Mouse (Mus musculus): ENCODE measurements at regions not wholly inside any gene's neighbourhood (a gene's known extent, or its start where the extent isn't known, plus 50 kb on each side); places are given as distances from the start of the nearest gene placed in this dataset.
"Not testable (repeated sequence)": the region's sequence is repeated elsewhere in the genome, so short reads cannot be mapped to it uniquely, and the experiment has no call there.

- peak; percentile 75 for DNase-seq (ENCODE audit: low read depth, low spot score)
Measured at GRCm38 (mm10) chr1:184235131-184235983, 201.3 kb upstream of the 1700056E22Rik start.

GRCm38 (mm10) chr1:184234320-184234988 lies 200.4 kb upstream of the 1700056E22Rik start:
- no peak for DNase-seq (ENCODE audit: low read depth, low spot score)

GRCm38 (mm10) chr1:184233741-184234255 lies 199.7 kb upstream of the 1700056E22Rik start:
- no peak for DNase-seq (ENCODE audit: low read depth, low spot score)

GRCm38 (mm10) chr1:184222326-184222725 lies 188.2 kb upstream of the 1700056E22Rik start:
- no peak for DNase-seq (ENCODE audit: low read depth, low spot score)

GRCm38 (mm10) chr1:184221792-184222191 lies 187.7 kb upstream of the 1700056E22Rik start:
- no peak for DNase-seq (ENCODE audit: low read depth, low spot score)

DNA sequence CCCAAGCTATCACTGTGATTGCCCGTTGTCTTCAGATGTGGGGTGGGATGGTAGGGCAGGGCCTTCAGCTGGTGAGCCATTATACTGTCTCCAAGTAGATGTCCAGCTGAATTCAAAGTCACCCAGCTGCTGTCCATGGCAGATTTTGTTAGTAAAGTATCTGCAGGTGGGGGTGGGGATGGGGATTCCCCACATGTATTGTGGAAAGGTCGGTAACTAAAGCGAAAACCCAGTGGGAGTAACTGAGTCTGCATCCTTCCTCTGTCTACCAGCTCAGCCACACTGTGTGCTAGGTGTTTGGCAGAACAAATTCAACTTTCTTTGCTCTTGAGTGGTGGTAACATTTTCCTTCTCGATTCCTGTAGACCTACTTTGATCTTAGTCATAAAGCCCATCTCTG lies 163.2 kb upstream of the 1700056E22Rik start:
- no peak for DNase-seq (ENCODE audit: low read depth, low spot score)

GRCm38 (mm10) chr1:184191325-184191724 lies 157.2 kb upstream of the 1700056E22Rik start:
- DNase-seq (ENCODE audit: low read depth, low spot score) = no peak

DNA sequence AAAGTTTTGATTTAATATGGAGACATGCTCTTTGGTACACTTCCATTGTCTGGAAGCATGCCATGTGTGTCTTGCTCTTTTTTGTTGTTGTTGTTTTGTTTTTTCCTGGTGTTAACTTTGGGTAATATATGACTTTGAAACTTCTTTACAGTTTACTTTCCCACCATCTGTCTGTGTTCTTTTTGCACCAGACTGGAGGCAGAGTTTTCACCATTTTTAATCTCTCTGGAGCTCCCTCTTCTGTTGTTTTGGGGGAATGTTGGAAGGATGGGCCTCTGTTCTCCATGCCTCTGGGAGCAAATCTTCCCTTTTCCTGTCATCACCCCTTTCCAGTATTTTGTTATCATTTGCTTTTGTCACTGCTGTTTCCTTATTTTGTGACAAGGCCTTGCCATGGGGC lies 153.5 kb upstream of the 1700056E22Rik start:
- DNase-seq (ENCODE audit: low read depth, low spot score) = no peak

DNA sequence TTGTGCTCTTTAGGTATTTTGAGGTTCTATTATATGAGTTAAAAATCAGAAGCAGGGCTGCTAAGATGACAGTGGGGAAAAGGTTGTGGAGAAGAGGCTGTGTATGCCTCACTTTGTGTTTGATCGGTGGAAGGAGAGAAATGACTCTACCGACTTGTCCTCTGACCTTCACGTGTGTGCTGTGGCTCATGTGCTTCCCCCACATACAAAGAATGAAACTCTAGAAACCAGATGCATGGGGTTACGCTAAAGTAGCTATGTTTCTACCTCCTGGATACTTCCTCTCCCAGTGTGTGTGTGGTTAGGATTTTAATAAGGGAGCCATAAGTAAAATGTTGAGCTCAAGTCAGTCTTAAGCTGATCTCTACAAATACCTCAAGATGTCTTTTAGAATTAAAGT lies 148.1 kb upstream of the 1700056E22Rik start:
- no peak for DNase-seq (ENCODE audit: low read depth, low spot score)

DNA sequence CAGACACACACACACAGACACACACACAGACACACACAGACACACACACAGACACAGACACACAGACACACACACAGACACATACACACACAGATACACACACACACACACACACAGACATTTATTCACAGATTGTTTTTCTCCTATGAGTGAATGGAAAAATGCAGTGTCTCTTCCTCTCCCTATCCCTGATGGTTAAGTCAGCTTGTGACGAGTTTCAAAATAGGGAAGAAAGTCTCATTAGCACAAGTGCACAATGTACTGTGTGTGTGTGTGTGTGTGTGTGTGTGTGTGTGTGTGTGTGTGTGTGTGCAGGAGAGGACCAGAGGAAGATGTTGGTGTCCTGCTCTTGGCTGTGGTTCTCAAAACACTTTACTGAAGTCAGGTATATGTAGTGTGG lies 140.3 kb upstream of the 1700056E22Rik start:
- not testable (repeated sequence) for DNase-seq (ENCODE audit: low read depth, low spot score)

GRCm38 (mm10) chr1:184173739-184174138 lies 139.6 kb upstream of the 1700056E22Rik start:
- DNase-seq (ENCODE audit: low read depth, low spot score) = no peak

GRCm38 (mm10) chr1:184172986-184173385 lies 138.9 kb upstream of the 1700056E22Rik start:
- no peak for DNase-seq (ENCODE audit: low read depth, low spot score)

GRCm38 (mm10) chr1:184171601-184172000 lies 137.5 kb upstream of the 1700056E22Rik start:
- DNase-seq (ENCODE audit: low read depth, low spot score) = no peak

- no peak for DNase-seq (ENCODE audit: low read depth, low spot score)
Measured at GRCm38 (mm10) chr1:184170926-184171325, 136.8 kb upstream of the 1700056E22Rik start.

DNA sequence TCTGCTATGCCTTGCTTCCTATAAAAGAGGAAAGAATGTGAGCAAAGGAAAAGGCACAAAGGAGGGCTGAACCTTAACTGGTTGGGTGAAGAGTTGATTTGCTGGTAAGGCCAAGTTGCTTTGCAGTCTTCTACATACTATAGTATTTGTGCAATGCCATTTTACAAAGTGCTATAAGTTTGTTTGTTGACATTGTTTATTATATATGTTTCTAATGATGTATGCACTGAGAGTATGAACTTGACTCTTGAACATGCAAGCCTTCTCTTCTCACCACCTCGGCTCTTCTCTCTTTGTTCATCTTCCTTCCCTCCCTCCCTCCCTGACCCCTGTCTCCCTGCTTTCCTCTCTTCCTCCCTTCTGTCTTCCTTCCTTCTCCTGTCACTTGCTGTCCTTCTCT lies 135.9 kb upstream of the 1700056E22Rik start:
- no peak for DNase-seq (ENCODE audit: low read depth, low spot score)

DNA sequence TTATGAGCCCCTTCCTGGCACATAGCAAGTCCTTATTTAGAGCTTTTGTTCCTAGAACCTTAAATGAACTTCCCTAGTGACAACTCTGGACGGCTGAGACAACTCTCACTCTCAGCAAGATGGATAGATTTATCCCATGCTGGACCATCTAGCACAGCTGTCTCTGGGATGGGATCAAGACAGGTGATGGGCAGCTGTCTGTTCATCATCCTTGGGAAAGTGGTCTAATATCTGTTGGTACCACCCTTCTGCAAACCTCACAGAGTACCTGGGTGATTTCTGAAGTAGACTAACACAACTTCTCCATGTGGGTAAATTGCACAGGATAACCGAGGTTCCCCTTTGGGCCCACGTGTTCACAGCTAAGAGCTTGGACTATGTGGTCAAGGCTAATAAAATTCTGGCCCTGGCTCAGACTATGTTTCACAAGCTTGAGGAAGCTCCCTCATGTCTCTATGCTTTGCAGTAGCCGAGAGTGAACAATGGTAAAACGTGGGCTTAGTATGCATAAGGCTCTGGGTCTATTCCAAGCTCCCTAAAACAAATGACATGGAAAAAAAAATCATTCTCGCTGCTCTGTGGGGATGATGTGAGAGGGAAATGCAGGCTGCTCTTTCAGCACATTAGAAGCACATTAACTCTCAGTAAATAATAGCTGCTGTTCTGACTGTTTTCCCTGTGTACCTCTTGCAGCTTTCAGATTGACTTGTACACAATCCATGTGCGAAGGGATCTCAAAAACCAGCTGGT lies 135.1 kb upstream of the 1700056E22Rik start:
- DNase-seq (ENCODE audit: low read depth, low spot score) = no peak

GRCm38 (mm10) chr1:184166951-184167350 lies 132.8 kb upstream of the 1700056E22Rik start:
- DNase-seq (ENCODE audit: low read depth, low spot score) = no peak

DNA sequence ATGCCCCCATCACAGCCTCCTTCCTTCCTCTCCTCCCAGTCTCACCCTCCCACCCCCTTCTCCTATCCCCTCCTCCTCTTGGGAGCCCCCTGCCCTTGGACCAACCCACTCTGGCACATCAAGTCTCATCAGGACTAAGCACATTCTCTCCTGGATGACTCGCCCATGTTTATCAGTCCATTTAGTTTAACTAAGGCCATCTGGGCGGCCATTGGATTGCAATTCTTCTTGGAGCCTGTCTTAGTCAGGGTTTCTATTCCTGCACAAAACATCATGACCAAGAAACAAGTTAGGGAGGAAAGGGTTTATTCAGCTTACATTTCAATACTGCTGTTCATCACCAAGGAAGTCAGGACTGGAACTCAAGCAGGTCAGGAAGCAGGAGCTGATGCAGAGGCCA lies 128.4 kb upstream of the 1700056E22Rik start:
- DNase-seq (ENCODE audit: low read depth, low spot score) = not testable (repeated sequence)

DNA sequence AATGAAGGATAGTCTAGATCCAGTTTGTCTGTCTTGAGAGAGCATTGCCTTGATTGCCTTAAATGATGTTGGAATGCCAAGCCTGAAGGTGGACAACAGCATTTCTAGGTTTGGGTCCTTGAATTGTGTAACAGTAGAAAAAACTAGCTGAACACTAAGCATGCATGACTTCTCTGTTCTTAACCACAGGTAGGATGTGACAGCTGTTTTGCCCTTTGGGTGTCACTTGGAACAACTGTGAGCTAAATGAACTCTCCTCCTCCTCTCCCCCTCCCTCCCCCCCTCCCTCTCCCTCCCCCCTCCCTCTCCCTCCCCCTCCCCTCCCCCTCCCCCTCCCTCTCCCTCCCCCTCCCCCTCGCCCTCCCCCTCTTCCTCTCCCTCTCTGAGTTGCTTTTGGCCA lies 113.6 kb upstream of the 1700056E22Rik start:
- no peak for DNase-seq (ENCODE audit: low read depth, low spot score)

GRCm38 (mm10) chr1:184142974-184143373 lies 108.9 kb upstream of the 1700056E22Rik start:
- DNase-seq (ENCODE audit: low read depth, low spot score) = no peak

- no peak for DNase-seq (ENCODE audit: low read depth, low spot score)
Measured at GRCm38 (mm10) chr1:184140486-184140885, 106.4 kb upstream of the 1700056E22Rik start.

DNA sequence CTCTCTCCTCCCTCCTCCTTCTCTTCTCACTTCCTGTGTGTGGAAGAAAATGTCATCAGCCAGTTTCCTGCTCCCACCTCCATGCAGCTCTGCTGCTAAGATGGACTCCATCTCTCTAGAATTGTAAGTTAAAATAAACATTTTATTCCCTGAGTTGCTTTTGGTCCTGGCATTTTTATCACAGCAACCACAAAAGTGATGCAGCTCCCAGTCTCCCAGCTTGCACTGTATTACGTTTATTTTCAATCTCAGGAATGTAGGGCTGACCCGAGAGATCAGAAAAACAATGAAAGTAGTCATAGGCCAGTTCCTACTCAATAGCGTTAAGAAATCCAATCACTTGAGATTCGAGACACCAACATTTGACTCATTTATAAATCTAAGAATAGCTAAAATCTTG lies 106.0 kb upstream of the 1700056E22Rik start:
- no peak for DNase-seq (ENCODE audit: low read depth, low spot score)
